Mouse (Mus musculus) brown adipose tissue, adult 24 weeks (tissue): ENCODE data around the gene Fam185a. TPM values are rescaled to one million over a fixed set of nuclear protein-coding genes. Genes with fewer than 3 reads are reported as not detected.

Source experiments
- H3K27ac ChIP-seq: fragments of 200-500 bp; replicated peaks from 2 replicates; pipeline ENCODE4 v1.5.1; 2012; ENCODE audit warnings: low read depth, mild to moderate bottlenecking, low read length
- H3K4me1 ChIP-seq: fragments of 200-500 bp; 2 replicates; pipeline ENCODE4 v1.6.1; 2012; ENCODE audit warnings: low read length, mixed read lengths; ENCODE audit not compliant: control insufficient read depth, insufficient read depth, insufficient read length
- H3K4me3 ChIP-seq: fragments of 200-500 bp; 2 replicates; pipeline ENCODE4 v1.5.1; 2012; ENCODE audit warnings: low read depth, mild to moderate bottlenecking, low read length, moderate library complexity; ENCODE audit not compliant: insufficient read depth
- polyA plus RNA-seq: library from polyadenylated mRNA; stranded (reverse); fragments of >200 nt; gene quantifications from 2 replicates; pipeline ENCODE4 v1.2.4, GENCODE M21; 2012; ENCODE audit not compliant: missing spikeins, insufficient read depth, insufficient read length

Fam185a gene
- polyA plus RNA-seq, 1 experiment, result 7.8 TPM

- H3K27ac ChIP-seq, result no peak overlapping the region
- H3K4me1 ChIP-seq, result no peaks in the 10 kb centered on the region
- H3K4me3 ChIP-seq, result no peak overlapping the region
Observed at GRCm38 (mm10) chr5:21468100-21468499, 43.3 kb downstream of the Fam185a start.

DNA sequence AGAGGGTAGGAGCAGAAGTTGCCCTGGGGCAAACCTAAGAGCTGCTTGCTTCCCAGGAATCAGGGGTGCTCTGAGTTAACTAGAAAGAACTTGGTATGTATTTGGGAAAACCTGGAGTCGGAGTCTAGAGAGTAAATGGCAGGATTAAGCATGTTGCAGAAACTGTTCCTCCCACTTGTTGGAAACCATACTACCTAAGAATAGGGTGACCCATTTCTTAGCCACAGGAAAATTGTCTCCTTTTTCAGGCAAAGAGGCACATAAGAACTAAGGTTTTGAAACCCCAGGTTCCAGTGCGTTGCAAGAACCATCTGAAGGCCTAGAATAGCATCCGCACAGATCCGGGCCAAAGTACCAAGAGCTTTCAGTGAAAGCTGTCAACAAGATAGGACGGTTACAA, 53.7 kb downstream of the Fam185a start:
- Histone ChIP-seq H3K4me1 (no peaks in the 10 kb centered on the region), H3K27ac (no peak overlapping the region), H3K4me3 (no peak overlapping the region)

- H3K4me3 ChIP-seq, result no peak overlapping the region
- no peaks in the 10 kb centered on the region for H3K4me1 ChIP-seq
- no peak overlapping the region for H3K27ac ChIP-seq
Observed at GRCm38 (mm10) chr5:21479746-21480145, 55.0 kb downstream of the Fam185a start.

DNA sequence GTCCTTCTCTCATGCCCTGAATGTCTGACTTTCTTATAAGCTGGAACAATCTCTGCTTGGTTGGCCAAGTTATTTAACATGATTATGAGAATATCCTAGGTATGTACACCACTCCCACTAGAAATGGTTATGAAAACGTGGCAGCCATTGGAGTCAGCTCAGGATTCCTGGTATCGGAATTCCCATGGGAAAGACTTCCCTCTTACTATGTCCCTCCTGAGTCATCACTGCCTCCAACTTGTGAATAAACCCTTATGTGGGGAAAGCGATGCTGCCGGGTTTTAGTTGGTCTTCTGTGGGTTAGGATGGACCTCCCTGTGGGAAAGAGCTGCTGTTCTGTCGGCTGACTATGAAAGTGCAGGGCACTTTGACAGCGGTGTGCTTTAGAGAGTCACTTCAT, 56.8 kb downstream of the Fam185a start:
- H3K4me3 ChIP-seq, result no peak overlapping the region
- no peak overlapping the region for H3K27ac ChIP-seq
- no peaks in the 10 kb centered on the region for H3K4me1 ChIP-seq

DNA sequence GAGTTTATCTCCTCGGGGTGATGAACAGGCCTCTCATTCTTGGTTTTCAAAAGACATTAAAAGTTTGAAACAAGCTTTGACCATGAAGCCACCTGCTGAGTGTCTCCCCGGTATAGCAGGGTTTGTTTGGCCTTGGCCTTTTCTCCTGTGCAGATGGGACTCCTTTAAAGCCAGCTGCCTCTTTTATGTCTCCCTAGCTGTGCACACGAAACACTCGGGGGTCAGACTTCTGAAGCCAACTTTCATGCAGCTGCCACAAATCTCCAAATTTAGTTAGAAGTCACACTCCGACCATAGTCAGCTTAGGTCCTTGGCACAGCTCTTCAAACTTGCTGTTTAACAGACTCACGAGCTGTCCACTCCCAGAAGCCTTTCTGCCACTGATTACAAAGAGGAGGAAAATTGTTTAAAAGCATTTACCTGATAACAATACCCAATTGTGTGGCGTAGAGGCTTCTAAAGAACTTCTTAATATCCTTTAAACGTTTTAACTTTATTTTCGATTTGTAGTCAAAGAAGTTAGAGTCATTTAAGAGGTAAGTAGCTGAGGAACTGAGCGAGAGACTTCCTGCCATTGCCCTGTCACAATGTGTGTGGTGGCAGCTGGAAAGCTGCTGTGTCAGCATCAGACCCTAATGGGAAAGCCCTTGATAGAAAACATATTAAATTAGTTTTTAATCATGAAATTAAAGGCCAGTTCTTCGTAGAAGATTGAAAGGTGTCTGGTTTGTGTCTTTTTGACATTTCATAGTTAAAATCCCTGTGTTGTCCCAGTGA, 57.9 kb downstream of the Fam185a start:
- Histone ChIP-seq H3K27ac (no peak overlapping the region), H3K4me1 (no peaks in the 10 kb centered on the region; the same call in 1 of the 2 replicates), H3K4me3 (no peak overlapping the region)

- H3K4me1 ChIP-seq, result no peaks in the 10 kb centered on the region; the same call in 1 of the 2 replicates
- no peak overlapping the region for H3K4me3 ChIP-seq
- H3K27ac ChIP-seq, result no peak overlapping the region
Observed at GRCm38 (mm10) chr5:21483275-21483674, 58.5 kb downstream of the Fam185a start.

GRCm38 (mm10) chr5:21485197-21485829, 60.6 kb downstream of the Fam185a start:
- Histone ChIP-seq H3K4me1 (no peaks in the 10 kb centered on the region; the same call in 1 of the 2 replicates), H3K27ac (no peak overlapping the region), H3K4me3 (no peak overlapping the region)

DNA sequence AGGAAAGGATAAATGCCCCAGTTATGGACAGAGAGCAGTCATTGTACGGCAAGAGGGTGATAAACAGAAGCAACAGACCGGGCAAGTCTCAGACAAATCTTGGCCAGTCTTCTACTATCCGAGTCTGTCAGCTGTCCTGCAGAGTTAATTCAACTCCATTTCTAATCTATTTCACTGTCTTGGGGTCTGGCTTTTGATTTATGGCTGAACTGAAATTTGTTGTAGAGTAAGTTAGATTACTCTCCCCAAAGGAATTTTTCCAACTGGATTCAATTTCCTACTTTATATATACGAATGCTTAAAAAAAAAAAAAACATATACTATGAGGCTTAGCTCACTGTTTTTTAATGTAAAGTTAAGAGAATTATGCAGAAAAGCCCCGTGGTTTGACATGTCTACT, 62.0 kb downstream of the Fam185a start:
- Histone ChIP-seq H3K4me1 (no peaks in the 10 kb centered on the region; the same call in 1 of the 2 replicates), H3K27ac (no peak overlapping the region), H3K4me3 (no peak overlapping the region)

DNA sequence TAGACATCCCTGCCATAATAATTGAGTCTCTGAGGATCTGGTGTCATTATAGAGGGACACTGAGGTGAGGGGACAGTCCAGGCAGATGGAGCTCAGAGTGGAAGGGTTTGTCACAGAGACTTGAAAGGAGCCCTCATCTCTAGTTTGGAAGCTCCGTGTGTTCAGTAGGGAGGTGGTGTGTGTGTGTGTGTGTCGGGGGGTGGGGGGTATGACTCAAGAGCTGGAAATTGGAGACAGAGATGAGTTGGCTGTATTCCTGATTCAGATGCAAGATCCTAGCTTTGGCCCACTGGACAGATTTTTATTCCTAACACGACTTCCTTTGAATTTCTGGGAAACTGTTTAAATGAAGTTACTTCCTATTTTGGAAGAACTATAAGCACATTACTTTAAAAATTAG, 62.5 kb downstream of the Fam185a start:
- H3K4me3 ChIP-seq, result no peak overlapping the region
- 0 out of 2 replicates have a peak overlapping the region, but pooled peaks have one; percentile 11 for H3K27ac ChIP-seq
- no peaks in the 10 kb centered on the region; the same call in 1 of the 2 replicates for H3K4me1 ChIP-seq

GRCm38 (mm10) chr5:21487716-21488115, 63.0 kb downstream of the Fam185a start:
- no peak overlapping the region for H3K4me3 ChIP-seq

GRCm38 (mm10) chr5:21488506-21488905, 63.7 kb downstream of the Fam185a start:
- Histone ChIP-seq H3K4me3 (no peak overlapping the region), H3K4me1 (no peaks in the 10 kb centered on the region; the same call in 1 of the 2 replicates), H3K27ac (no peak overlapping the region)

More at GRCm38 (mm10) chr5:21487716-21488115, 63.0 kb downstream of the Fam185a start:
- no peaks in the 10 kb centered on the region; the same call in 1 of the 2 replicates for H3K4me1 ChIP-seq
- no peak overlapping the region for H3K27ac ChIP-seq

DNA sequence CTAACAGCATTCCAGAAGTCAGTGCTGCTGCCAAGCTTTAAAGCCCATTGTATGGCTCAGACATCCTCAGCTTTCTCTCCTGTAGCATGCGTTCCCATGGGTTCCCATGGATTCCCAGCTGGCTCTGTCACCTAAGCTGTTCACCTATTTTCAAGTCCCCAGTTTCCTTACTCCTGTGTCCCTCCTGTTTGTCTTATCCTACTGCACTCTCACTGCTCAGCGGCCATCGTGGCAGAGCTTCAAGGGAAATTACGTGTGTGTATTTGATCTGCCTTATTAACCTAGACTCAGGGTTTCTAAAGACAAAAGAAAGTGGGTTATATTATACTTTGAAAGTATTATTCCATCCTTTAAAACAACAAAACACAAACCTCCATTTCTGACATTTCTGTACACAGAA, 64.4 kb downstream of the Fam185a start:
- H3K4me1 ChIP-seq, result no peaks in the 10 kb centered on the region; the same call in 1 of the 2 replicates
- H3K27ac ChIP-seq, result no peak overlapping the region

GRCm38 (mm10) chr5:21491469-21491868, 66.7 kb downstream of the Fam185a start:
- H3K4me3 ChIP-seq, result no peak overlapping the region
- no peak overlapping the region for H3K27ac ChIP-seq
- no peaks in the 10 kb centered on the region; the same call in 1 of the 2 replicates for H3K4me1 ChIP-seq

More for the DNA sequence above, 64.4 kb downstream of the Fam185a start:
- no peak overlapping the region for H3K4me3 ChIP-seq

DNA sequence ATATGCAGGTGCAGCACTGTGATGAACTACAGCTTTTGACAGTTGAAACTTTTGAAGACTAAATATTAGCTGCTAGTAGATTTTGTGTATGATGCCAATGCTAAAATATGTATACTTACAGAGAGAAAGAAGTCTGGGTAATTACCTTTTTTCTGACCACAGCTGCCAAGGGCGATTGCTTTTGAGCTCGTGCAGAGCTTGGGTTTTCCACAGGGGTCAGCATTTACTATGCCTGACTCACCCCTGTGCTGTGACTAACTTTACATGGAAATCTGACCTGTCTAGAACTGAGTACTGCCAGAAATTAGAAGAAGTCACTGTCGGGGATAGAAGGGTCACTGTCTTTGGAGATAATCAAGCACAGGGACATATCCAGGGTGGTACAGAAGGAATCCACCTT, 67.5 kb downstream of the Fam185a start:
- H3K4me1 ChIP-seq, result no peaks in the 10 kb centered on the region; the same call in 1 of the 2 replicates
- H3K27ac ChIP-seq, result no peak overlapping the region
- no peak overlapping the region for H3K4me3 ChIP-seq

DNA sequence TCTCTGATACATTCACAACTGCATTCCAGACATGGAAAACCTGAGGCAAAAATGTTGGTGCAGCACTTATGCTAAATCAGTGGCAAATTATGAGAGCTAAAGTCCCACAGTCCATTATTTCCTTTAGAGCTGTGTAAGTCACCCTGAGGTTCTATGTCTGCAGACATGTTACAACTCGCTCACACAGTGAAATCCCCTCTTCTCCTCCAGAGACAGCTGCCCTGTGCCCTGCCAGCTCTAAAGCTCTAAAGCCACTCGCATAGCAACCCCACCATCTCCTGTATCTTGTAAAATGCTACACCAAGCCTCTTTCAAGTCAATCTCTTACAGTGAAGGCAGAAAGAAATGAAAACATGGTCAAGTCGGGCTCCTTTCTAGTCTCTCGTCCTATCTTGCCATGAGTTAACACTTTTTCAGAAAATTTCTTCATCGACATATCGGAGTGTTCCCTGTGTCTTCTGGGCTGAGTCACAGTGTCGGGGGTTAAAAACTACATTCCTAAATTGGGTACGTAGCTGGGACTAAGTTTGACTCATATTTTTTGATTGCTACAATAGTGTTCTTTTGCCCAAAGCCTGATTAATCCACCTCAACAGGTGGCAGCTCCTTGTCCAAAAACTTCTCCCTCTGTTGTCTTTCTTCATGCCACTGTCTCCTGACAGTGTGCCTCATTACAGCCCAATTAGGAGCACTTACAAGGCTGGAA, 68.7 kb downstream of the Fam185a start:
- no peak overlapping the region for H3K27ac ChIP-seq
- H3K4me3 ChIP-seq, result no peak overlapping the region
- H3K4me1 ChIP-seq, result no peaks in the 10 kb centered on the region
